In the genomic region with DNA sequence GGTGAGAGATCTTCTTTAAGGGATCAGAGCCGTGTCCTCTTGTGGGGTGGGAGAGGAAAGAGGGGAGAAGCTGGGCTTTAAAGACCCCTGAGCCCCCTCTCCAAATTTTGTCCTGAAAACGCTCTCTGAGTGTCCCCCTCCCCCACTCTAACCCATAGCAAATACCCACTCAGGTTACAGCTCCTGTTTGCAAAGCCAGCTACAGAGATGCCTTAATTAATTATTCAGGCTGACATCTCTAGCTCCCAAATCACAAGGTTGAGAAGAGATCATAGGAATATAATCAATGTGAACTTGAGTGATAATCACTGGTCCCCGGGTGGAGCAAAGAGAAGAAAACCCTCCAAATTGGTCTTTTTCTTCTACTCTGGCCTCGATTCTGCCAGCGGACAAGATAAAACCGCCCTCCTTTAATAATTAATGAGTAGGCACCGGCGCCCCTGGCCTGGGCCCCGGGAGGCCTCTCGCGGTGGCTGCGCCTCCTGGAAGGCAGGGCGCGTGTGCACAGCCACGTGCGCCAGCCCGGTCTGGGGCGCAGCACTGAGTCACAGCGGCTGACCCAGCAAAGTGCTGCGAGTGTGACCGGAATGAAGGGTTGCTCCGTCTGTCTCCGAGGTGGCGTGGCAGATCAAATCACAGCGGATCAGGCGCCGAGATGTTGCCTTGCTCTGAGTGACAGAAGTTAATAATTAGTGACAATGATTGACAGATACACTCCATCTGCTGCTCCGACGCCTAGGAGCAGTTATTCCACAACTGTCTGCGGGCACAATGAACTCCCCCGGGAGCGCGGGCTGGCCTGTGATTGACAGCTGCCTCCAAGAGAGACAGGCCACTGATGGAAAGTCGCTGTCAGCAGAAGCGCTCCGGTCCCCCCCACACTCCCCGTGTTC, we compare ENCODE assay signal across 8 mouse cellular contexts.
A peak's percentile ranks its signal among the peaks of the same experiment; 100 is the strongest.
DNase-seq lines count a peak whose midpoint lies in the region; ATAC-seq and TF ChIP-seq lines count a peak whose summit lies in the region.

No protein-coding gene starts in this region.

- H3K27ac ChIP-seq in midbrain, embryonic 12.5 days (replicated peaks): peak overlapping the region; percentile 77
- H3K27ac ChIP-seq in stomach, postnatal 0 days (replicated peaks): no peak overlapping the region

- H3K4me2 ChIP-seq in midbrain, embryonic 12.5 days (replicated peaks): peak overlapping the region; percentile 57
- H3K4me2 ChIP-seq in stomach, postnatal 0 days (replicated peaks; ENCODE audit: low read depth): peak overlapping the region; percentile 50

- H3K4me1 ChIP-seq in midbrain, embryonic 12.5 days: peaks cover 16% of the 10 kb centered on the region
- no peaks in the 10 kb centered on the region for H3K4me1 ChIP-seq in stomach, postnatal 0 days (replicated peaks; ENCODE audit: control insufficient read depth, insufficient read depth)

- peak overlapping the region; percentile 26 for H3K4me3 ChIP-seq in midbrain, embryonic 12.5 days
- H3K4me3 ChIP-seq in stomach, postnatal 0 days (ENCODE audit: low read depth, low read length): peak overlapping the region; percentile 12

- peak; percentile 1 for DNase-seq in lung, postnatal 25 days (ENCODE audit: low spot score)
- DNase-seq in lung, postnatal 36 days: no peak
- peak; percentile 63 for DNase-seq in embryo, embryonic 9.5 days (ENCODE audit: extremely low spot score)
- peak; percentile 7 to 12 for DNase-seq in heart, postnatal 14 days
- peak; percentile 13 to 55 for DNase-seq in layer of hippocampus, adult 18-20 months (ENCODE audit: low spot score in 2 of 2)
- DNase-seq in stomach, postnatal 0 days (ENCODE audit: low spot score): peak; percentile 57

- WGBS in midbrain, embryonic 12.5 days: 2% methylated on average over 37 of the region's 37 CpGs
- WGBS in stomach, postnatal 0 days: 2% methylated on average over 37 of the region's 37 CpGs

- H3K9me3 ChIP-seq in midbrain, embryonic 12.5 days: no peaks in the 10 kb centered on the region
- no peaks in the 10 kb centered on the region for H3K9me3 ChIP-seq in stomach, postnatal 0 days (ENCODE audit: control insufficient read depth, low read length)

- ATAC-seq in midbrain, embryonic 12.5 days (ENCODE audit: low FRiP score, low read depth): peak; percentile 95
- peak; percentile 84 for ATAC-seq in stomach, postnatal 0 days (ENCODE audit: low FRiP score, low TSS enrichment)
- ATAC-seq in megakaryocyte progenitor cell, adult 5-6 weeks (replicated peaks; ENCODE audit: poor library complexity): no peak

- no peak for TF ChIP-seq CTCF in stomach, postnatal 0 days (IDR thresholded peaks at IDR 0.05; ENCODE audit: low read depth)

- no peaks in the 10 kb centered on the region for H3K36me3 ChIP-seq in midbrain, embryonic 12.5 days
- no peaks in the 10 kb centered on the region for H3K36me3 ChIP-seq in stomach, postnatal 0 days (ENCODE audit: control insufficient read depth, insufficient read depth, low read length)

- H3K9ac ChIP-seq in midbrain, embryonic 12.5 days (replicated peaks): 0 out of 2 replicates have a peak overlapping the region, but pooled peaks have one; percentile 12
- H3K9ac ChIP-seq in stomach, postnatal 0 days (ENCODE audit: low read length): no peak overlapping the region

- intact Hi-C loops in heart, postnatal 14 days (cut with DNase I): no loop called here

- peaks cover 26% of the 10 kb centered on the region for H3K27me3 ChIP-seq in midbrain, embryonic 12.5 days
- H3K27me3 ChIP-seq in stomach, postnatal 0 days (ENCODE audit: control insufficient read depth, insufficient read depth, low read length): no peaks in the 10 kb centered on the region

- TF ChIP-seq EP300 in stomach, postnatal 0 days (optimal IDR thresholded peaks at IDR 0.05): no peak
